8 mouse cellular contexts compared by ENCODE assay signal in the genomic region with DNA sequence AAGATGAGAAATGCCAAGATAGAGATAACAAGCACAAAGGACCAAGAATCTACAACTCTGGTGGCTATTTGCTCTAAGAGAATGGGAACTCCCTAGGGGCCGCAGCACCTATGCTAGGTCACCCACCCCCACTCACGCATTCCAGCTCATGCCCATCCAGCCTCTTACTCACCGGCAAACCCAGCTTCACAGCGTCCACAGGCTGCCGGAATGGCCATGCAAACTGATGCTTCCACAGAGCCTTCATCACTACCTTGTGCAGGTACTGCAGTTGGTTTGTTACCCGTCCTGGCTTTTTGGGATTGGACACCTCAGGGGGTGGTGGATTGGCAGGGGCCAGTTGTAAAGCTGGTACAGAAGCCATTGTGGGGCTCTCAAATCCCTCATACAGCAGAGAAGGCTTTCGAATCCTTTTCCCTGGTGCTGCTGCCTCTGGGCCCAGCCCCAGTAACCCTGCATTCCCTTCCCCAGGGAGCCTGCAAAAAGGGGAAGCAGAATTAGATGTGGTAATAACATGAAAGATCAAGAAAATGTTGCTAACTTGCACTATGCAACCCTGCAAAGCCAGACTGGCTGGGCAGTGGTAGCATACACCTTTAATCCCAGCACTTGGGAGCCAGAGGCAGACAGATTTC. TPM values are rescaled to one million over a fixed set of nuclear protein-coding genes. Genes with fewer than 3 reads are reported as not detected.
A peak's percentile ranks its signal among the peaks of the same experiment; 100 is the strongest.
DNase-seq lines count a peak whose midpoint lies in the region; ATAC-seq and TF ChIP-seq lines count a peak whose summit lies in the region.

No protein-coding gene starts in this region.

- DNase-seq in adrenal gland, adult 2 months, result peak; percentile 47
- DNase-seq in adrenal gland, adult 18-20 months (ENCODE audit: low spot score in 2 of 2), result no peak
- DNase-seq in 3134 (ENCODE audit: extremely low read depth, insufficient read length, low spot score), result peak; percentile 49
- no peak for DNase-seq in limb, embryonic 10.5 days (ENCODE audit: low spot score)
- DNase-seq in right cerebral cortex, postnatal 10 days (ENCODE audit: low spot score in 2 of 2), result no peak
- no peak for DNase-seq in spleen, postnatal 4 days (ENCODE audit: low spot score in 2 of 2)

- no peak for TF ChIP-seq POLR2A in embryonic fibroblast, embryonic 13.5 days (IDR thresholded peaks at IDR 0.05; ENCODE audit: low read depth, low read length)

- H3K4me2 ChIP-seq in neural tube, embryonic 15.5 days, result peak overlapping the region; percentile 89

- H3K27me3 ChIP-seq in limb, embryonic 10.5 days (ENCODE audit: low read depth, poor library complexity, severe bottlenecking), result no peaks in the 10 kb centered on the region
- no peaks in the 10 kb centered on the region for H3K27me3 ChIP-seq in neural tube, embryonic 15.5 days (replicated peaks)

- peaks cover 77% of the 10 kb centered on the region for H3K36me3 ChIP-seq in limb, embryonic 10.5 days
- H3K36me3 ChIP-seq in neural tube, embryonic 15.5 days, result peaks cover 52% of the 10 kb centered on the region

- H3K9me3 ChIP-seq in limb, embryonic 10.5 days (replicated peaks), result no peaks in the 10 kb centered on the region
- no peaks in the 10 kb centered on the region for H3K9me3 ChIP-seq in neural tube, embryonic 15.5 days (replicated peaks)

- WGBS in limb, embryonic 10.5 days, result 60% methylated on average over 7 of the region's 7 CpGs
- WGBS in neural tube, embryonic 15.5 days, result 40% methylated on average over 7 of the region's 7 CpGs

- peaks cover 11% of the 10 kb centered on the region; the same call in 1 of the 2 replicates for H3K4me1 ChIP-seq in embryonic fibroblast, embryonic 13.5 days (ENCODE audit: control insufficient read depth, insufficient read depth, low read length)
- peaks cover 18% of the 10 kb centered on the region for H3K4me1 ChIP-seq in limb, embryonic 10.5 days
- H3K4me1 ChIP-seq in neural tube, embryonic 15.5 days, result peaks cover 30% of the 10 kb centered on the region

- peak overlapping the region; percentile 84 for H3K4me3 ChIP-seq in embryonic fibroblast, embryonic 13.5 days (ENCODE audit: insufficient read depth, low read length)
- H3K4me3 ChIP-seq in limb, embryonic 10.5 days, result peak overlapping the region; percentile 99
- peak overlapping the region; percentile 82 for H3K4me3 ChIP-seq in neural tube, embryonic 15.5 days (replicated peaks)

- no peak for ATAC-seq in neural tube, embryonic 15.5 days (ENCODE audit: low FRiP score)

- peak overlapping the region; percentile 89 for H3K9ac ChIP-seq in neural tube, embryonic 15.5 days (replicated peaks)

- no peak overlapping the region for H3K27ac ChIP-seq in embryonic fibroblast, embryonic 13.5 days (ENCODE audit: insufficient read depth, low read length)
- no peak overlapping the region for H3K27ac ChIP-seq in limb, embryonic 10.5 days
- no peak overlapping the region for H3K27ac ChIP-seq in neural tube, embryonic 15.5 days (replicated peaks)

- no peak for TF ChIP-seq CTCF in embryonic fibroblast, embryonic 13.5 days (IDR thresholded peaks at IDR 0.05; ENCODE audit: borderline replicate concordance, insufficient read depth, low read length)

RNA-seq across cellular contexts. Expression of gene H2-DMa, which starts 2.5 kb away (rescaled TPM):
- total RNA-seq in adrenal gland, adult 2 months (2021), result 10 to 100 TPM; 14.4 to 18.9 TPM
- 24.2 and 27.4 TPM in 2 replicates for polyA plus RNA-seq in adrenal gland, adult 2 months (2012; rRNA removed)
- 10 to 100 TPM; 14.7 to 21.0 TPM for total RNA-seq in adrenal gland, adult 18-20 months (2021)
- polyA plus RNA-seq in embryonic fibroblast, embryonic 13.5 days (2011; ENCODE audit: insufficient read length, low read depth, missing spikeins), result 8.2 and 10.0 TPM in 2 replicates
- polyA plus RNA-seq in limb, embryonic 10.5 days (2016; fragmentation: Nextera tagmentation; extraction: Ambion mirVana), result 4.2 and 5.3 TPM in 2 replicates
- 19.8 and 31.3 TPM in 2 replicates for polyA plus RNA-seq in neural tube, embryonic 15.5 days (2015; fragmentation: Nextera tagmentation; extraction: Ambion mirVana)

RNA-seq across cellular contexts. Expression of gene Brd2, which starts 5.6 kb away (rescaled TPM):
- 100 to 1,000 TPM; 173 to 286 TPM for total RNA-seq in adrenal gland, adult 2 months (2021)
- 103 and 104 TPM in 2 replicates for polyA plus RNA-seq in adrenal gland, adult 2 months (2012; rRNA removed)
- 100 to 1,000 TPM; 199 to 244 TPM for total RNA-seq in adrenal gland, adult 18-20 months (2021)
- polyA plus RNA-seq in embryonic fibroblast, embryonic 13.5 days (2011; ENCODE audit: insufficient read length, low read depth, missing spikeins), result 205 and 233 TPM in 2 replicates
- polyA plus RNA-seq in limb, embryonic 10.5 days (2016; fragmentation: Nextera tagmentation; extraction: Ambion mirVana), result 140 and 145 TPM in 2 replicates
- polyA plus RNA-seq in neural tube, embryonic 15.5 days (2015; fragmentation: Nextera tagmentation; extraction: Ambion mirVana), result 115 and 122 TPM in 2 replicates

RNA-seq across cellular contexts. Expression of gene H2-Oa, which starts 24.7 kb away (rescaled TPM):
- total RNA-seq in adrenal gland, adult 2 months (2021), result under 1 TPM in 1 of 2 experiments, not detected in 1; 0.62 TPM
- 1.9 TPM in 2 replicates for polyA plus RNA-seq in adrenal gland, adult 2 months (2012; rRNA removed)
- total RNA-seq in adrenal gland, adult 18-20 months (2021), result under 1 TPM; 0.36 to 0.54 TPM
- polyA plus RNA-seq in embryonic fibroblast, embryonic 13.5 days (2011; ENCODE audit: insufficient read length, low read depth, missing spikeins), result not detected in 2 replicates
- polyA plus RNA-seq in limb, embryonic 10.5 days (2016; fragmentation: Nextera tagmentation; extraction: Ambion mirVana), result 0.31 and 0.66 TPM in 2 replicates
- 0.19 and 2.5 TPM in 2 replicates for polyA plus RNA-seq in neural tube, embryonic 15.5 days (2015; fragmentation: Nextera tagmentation; extraction: Ambion mirVana)

RNA-seq across cellular contexts. Expression of gene H2-DMb2, which starts 26.3 kb away (rescaled TPM):
- total RNA-seq in adrenal gland, adult 2 months (2021), result 1 to 10 TPM; 2.0 to 3.4 TPM
- polyA plus RNA-seq in adrenal gland, adult 2 months (2012; rRNA removed), result 1.3 and 2.3 TPM in 2 replicates
- total RNA-seq in adrenal gland, adult 18-20 months (2021), result 1 to 10 TPM; 2.0 to 3.8 TPM
- polyA plus RNA-seq in embryonic fibroblast, embryonic 13.5 days (2011; ENCODE audit: insufficient read length, low read depth, missing spikeins), result not detected in 2 replicates
- polyA plus RNA-seq in limb, embryonic 10.5 days (2016; fragmentation: Nextera tagmentation; extraction: Ambion mirVana), result 0.18 and 0.40 TPM in 2 replicates
- polyA plus RNA-seq in neural tube, embryonic 15.5 days (2015; fragmentation: Nextera tagmentation; extraction: Ambion mirVana), result 0.17 and 5.5 TPM in 2 replicates

RNA-seq across cellular contexts. Expression of gene H2-DMb1, which starts 36.0 kb away (rescaled TPM):
- total RNA-seq in adrenal gland, adult 2 months (2021), result 10 to 100 TPM in 1 of 2 experiments, 1 to 10 TPM in 1; 6.4 to 12.3 TPM
- 32.6 and 33.3 TPM in 2 replicates for polyA plus RNA-seq in adrenal gland, adult 2 months (2012; rRNA removed)
- total RNA-seq in adrenal gland, adult 18-20 months (2021), result 10 to 100 TPM in 1 of 2 experiments, 1 to 10 TPM in 1; 8.5 to 13.3 TPM
- 2.2 and 2.4 TPM in 2 replicates for polyA plus RNA-seq in embryonic fibroblast, embryonic 13.5 days (2011; ENCODE audit: insufficient read length, low read depth, missing spikeins)
- 0.18 and 0.51 TPM in 2 replicates for polyA plus RNA-seq in limb, embryonic 10.5 days (2016; fragmentation: Nextera tagmentation; extraction: Ambion mirVana)
- 0.29 and 4.2 TPM in 2 replicates for polyA plus RNA-seq in neural tube, embryonic 15.5 days (2015; fragmentation: Nextera tagmentation; extraction: Ambion mirVana)

Comparison
In these comparisons a context has a peak if more than half of its experiments do, and no peak if none do; other contexts are left out.
1. DNase-seq: peak in adrenal gland, adult 2 months (single experiment) and 3134 (single experiment); none in adrenal gland, adult 18-20 months (0 of 2), limb, embryonic 10.5 days (single experiment), right cerebral cortex, postnatal 10 days (0 of 2) and spleen, postnatal 4 days (0 of 2).
2. Peak in every context shown above with its lines, with median percentiles within 50 percentile points of each other: H3K4me3 ChIP-seq.